Mouse (Mus musculus): ENCODE data around the gene Tekt2.

GRCm38 (mm10) chr4:126295937-126296336 lies 29.6 kb downstream of the Tekt2 start:
- no peak for TF ChIP-seq POLR2A (IDR thresholded peaks at IDR 0.05; ENCODE audit: insufficient read depth, low read depth, low read length)
- TF ChIP-seq CTCF (IDR thresholded peaks at IDR 0.05; ENCODE audit: insufficient read depth, low read depth, low read length), result no peak
